Mouse (Mus musculus): ENCODE data around the gene Gm20388. TPM values are rescaled to one million over a fixed set of nuclear protein-coding genes. Genes with fewer than 3 reads are reported as not detected.

Gene Gm20388
- total RNA-seq, 2 experiments from 2014 or later: 10.7 TPM; not detected in 1

- no peak for DNase-seq (ENCODE audit: low spot score in 2 of 2)
Measured at GRCm38 (mm10) chr8:124066325-124067058, 4155.9 kb downstream of the Gm20388 start.

DNA sequence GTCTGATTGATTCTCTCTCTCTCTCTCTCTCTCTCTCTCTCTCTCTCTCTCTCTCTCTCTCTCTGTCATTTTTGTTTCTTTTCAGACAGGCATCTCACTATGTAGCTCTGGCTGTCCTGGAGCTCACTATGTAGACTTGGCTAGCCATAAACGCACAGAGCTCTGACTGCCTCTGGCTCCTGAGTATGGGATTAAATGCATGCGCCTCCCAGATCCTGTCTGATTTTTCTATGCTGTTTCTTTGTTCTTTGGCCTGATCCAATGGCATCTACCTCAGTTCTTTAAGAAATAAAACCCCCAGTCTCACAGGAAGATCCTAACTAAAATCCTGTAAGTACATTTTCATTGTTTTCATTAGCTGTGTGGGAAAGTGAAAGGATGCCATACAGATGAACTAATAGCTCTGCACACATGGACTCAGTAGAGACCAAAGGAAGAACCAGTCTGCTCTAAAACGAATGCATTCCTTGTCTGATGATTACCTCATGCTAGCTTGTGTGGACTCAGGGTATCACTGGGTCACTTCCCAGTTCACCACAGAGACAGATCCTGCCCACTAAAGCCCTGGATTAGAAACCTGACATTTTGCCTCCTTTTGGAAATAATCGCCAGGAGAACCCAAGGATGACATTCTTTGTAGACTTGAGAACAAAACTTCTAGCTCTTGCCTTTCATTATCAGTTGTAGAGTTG, 4156.6 kb downstream of the Gm20388 start:
- no peak for DNase-seq (ENCODE audit: low spot score in 2 of 2)

DNA sequence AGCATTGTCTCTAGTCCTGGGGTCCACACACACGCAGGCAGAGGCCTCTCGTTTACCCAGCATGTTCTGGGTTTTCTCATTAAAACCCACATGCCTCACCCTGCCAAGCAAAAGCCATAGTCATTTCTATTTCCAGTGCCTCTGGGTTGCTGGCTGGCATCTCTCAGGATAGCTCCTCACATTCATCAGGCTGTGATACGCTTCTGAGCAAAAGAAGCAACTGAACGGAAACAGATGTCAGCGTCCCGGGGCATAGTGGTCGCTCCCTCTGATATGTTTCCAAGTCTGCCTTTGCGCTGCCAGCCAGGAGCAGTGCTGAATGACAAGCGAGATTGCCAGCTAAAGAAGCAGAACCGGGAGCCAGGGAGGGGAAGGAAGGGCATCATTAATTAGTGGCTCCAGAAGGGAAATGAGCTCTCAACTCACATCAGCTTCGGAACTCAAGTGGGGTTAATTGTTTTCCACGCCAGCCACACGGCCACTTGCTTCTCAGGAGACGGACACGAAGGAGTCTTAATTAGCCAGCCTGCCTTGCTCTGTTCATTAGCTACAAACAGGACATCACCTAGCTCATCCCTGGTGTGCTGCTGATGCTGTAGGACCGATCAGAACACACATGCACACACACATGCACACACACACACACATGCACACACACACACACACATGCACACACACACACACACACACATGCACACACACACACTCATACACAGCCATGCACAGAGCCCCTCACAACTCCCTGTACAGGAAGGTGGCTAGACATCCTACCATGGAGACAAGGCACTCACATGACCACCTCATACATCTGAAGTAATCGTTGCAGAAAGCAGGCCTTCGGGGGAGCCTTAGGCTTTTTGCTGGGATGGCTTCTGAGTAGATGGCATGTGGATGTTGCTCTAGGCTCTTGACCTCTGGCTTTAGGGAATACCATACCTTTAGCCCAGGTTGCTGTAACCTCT, 4160.0 kb downstream of the Gm20388 start:
- peak in 1 of 2 experiments; percentile 34 for DNase-seq (ENCODE audit: low spot score in 2 of 2)

- no peak for DNase-seq (ENCODE audit: low spot score in 2 of 2)
Measured at GRCm38 (mm10) chr8:124075977-124076376, 4165.3 kb downstream of the Gm20388 start.

GRCm38 (mm10) chr8:124076416-124076815, 4165.8 kb downstream of the Gm20388 start:
- no peak for DNase-seq (ENCODE audit: low spot score in 2 of 2)

GRCm38 (mm10) chr8:124077377-124077776, 4166.7 kb downstream of the Gm20388 start:
- DNase-seq (ENCODE audit: low spot score in 2 of 2): no peak

GRCm38 (mm10) chr8:124077998-124078397, 4167.4 kb downstream of the Gm20388 start:
- DNase-seq (ENCODE audit: low spot score in 2 of 2): peak in 1 of 2 experiments; percentile 24

DNA sequence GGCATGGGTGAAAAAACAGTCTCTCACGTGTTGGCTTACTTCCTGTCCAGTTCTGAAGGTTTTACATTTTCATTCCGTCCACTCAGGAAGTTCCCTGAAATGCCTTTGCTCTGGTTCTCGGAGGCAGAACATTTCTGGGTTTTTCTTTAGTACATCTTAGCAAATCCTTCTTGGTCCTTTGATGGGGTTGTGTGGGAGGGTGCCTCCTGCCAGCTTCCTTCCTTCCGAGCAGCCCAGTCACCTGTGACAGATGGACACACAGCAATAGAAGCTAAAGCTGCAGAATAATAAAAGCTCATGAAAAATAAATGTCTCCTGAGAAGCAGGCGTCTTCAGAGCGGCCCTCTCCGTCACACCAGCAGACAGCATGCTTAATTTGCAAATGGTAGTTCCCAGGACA, 4168.3 kb downstream of the Gm20388 start:
- DNase-seq (ENCODE audit: low spot score in 2 of 2): peak in 1 of 2 experiments; percentile 18

DNA sequence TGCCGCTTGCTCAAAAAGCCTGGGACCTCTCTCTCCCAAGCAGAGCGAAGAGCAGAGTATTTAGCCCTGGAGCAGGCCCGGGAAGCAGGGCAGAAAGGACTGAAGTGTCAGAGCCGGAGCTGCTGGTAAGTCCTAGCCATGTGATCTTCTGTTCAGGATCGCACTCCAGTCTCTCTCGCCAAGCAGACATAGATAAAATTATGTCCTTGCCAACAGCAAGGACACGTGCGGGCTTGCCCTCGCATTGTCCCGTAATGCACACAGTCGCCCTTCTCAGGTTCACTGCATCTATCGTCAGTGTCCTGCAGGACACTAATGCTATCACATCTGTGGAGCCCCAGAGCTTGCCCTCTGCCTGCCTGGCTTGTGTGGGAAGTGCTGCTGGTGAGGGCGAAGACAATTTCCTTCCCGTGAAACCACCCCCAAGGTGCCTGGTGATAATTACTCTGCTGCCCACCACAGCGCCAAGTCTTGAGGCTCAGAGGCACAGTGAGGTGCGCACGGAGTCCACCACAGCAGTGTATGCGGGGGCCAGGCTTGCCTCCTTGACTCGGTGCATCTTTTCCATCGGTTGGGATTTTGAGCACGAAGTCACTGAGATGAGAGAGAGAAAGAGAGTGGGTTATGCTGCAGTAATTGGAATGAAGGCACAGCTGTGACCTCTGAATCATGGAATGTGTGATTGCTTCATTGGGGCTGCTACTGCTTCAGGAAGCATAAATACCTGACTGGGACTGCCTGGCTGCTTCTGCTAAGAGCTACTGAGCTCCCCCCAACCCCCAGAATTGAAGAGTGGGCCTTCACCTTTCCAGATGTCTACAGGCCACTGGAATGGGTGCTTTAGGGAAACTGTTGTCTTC, 4170.1 kb downstream of the Gm20388 start:
- DNase-seq (ENCODE audit: low spot score in 2 of 2): no peak

DNA sequence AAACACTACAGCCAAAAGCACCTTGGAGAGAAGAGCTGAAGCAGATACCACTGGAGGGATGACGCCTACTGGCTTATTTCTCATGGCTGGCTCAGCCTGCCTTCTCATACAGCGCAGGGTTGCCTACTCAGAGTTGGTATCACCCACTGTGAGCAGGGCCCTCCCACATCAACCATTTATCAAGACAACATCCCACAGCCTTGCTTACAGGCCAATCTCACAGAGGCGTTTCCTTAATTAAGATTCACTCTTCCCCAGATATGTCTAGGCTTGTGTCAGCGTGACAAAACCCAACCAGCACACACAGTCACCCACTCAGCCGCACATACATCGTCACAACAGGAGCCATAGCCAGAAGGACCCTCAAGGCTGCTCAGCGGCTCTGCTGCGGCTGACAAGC, 4172.0 kb downstream of the Gm20388 start:
- peak in 1 of 2 experiments; percentile 23 for DNase-seq (ENCODE audit: low spot score in 2 of 2)

- DNase-seq (ENCODE audit: low spot score in 2 of 2): no peak
Measured at GRCm38 (mm10) chr8:124083611-124084010, 4173.0 kb downstream of the Gm20388 start.

- no peak for DNase-seq (ENCODE audit: low spot score in 2 of 2)
Measured at GRCm38 (mm10) chr8:124085668-124086067, 4175.0 kb downstream of the Gm20388 start.

DNA sequence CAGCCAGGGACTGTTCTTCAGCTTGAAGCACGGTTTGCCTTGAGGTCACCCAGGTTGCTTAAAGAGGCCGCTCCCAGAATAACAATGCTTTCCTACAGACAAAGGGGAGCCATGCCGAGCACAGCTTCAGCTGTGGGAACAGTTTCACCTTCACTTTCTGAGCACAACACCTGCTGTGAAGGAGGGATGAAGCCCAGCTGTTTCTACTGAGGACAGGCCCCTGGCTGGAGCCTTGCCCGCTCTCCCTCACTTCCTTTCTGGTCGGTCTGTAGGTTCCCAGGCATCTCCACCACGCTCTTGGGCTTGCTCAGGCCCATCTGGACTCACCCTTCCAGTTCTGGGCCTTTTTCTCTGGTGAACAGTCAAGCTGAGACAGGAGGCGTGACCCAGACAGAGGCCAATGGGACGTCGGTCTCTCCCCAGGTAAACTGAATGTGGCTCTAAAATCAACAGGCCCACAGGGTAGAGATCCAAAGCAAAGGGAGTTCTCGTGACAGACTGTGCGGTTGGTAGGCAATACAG, 4177.5 kb downstream of the Gm20388 start:
- DNase-seq (ENCODE audit: low spot score in 2 of 2): no peak

GRCm38 (mm10) chr8:124089016-124089415, 4178.4 kb downstream of the Gm20388 start:
- no peak for DNase-seq (ENCODE audit: low spot score in 2 of 2)

DNA sequence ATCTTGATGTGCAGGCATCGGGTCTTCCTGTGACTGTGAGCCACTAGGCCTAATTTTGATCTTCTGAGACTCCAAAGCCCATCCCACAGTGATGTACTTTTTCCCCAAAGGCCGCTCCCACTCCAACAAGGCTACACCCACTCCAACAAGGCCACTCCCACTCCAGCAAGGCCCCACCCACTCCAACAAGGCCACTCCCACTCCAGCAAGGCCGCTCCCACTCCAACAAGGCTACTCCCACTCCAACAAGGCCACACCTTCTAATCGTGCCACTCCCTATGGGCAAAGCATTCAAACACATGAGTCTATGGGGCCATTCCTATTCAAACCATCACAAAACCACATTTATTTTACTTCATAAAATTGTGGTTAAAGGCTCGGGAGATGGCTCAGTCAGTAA, 4179.8 kb downstream of the Gm20388 start:
- no peak for DNase-seq (ENCODE audit: low spot score in 2 of 2)

GRCm38 (mm10) chr8:124098953-124099622, 4188.4 kb downstream of the Gm20388 start:
- DNase-seq (ENCODE audit: low spot score in 2 of 2): peak in 1 of 2 experiments; percentile 10

DNA sequence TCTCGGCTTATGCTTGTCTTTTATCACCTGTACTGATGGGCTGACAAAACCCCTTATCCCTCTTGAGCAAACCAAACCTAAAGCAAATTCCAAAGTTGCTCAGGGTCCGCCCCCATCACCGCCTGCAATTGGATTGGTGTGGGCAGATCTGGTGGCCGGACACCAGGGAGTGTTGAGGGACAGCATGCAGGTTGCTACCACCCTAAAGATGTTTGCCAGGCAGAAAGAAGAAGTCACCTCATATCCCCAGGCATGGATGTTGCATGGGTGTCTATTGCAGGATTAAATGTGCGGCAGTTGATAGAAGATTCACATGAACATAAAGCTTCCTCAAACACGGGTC, 4189.0 kb downstream of the Gm20388 start:
- DNase-seq (ENCODE audit: low spot score in 2 of 2): no peak

GRCm38 (mm10) chr8:124105869-124106268, 4195.2 kb downstream of the Gm20388 start:
- no peak for DNase-seq (ENCODE audit: low spot score in 2 of 2)

GRCm38 (mm10) chr8:124106328-124107195, 4195.9 kb downstream of the Gm20388 start:
- no peak for DNase-seq (ENCODE audit: low spot score in 2 of 2)

All from layer of hippocampus, adult 18-20 months (tissue).